Comparison of ENCODE assay signal across 20 mouse cellular contexts in genomic region chr6:18511886-18512285, GRCm38 (mm10). TPM values are rescaled to one million over a fixed set of nuclear protein-coding genes. Genes with fewer than 3 reads are reported as not detected.
DNase-seq lines count a peak whose midpoint lies in the region; ATAC-seq and TF ChIP-seq lines count a peak whose summit lies in the region.
"Had no signal": no experiment of that assay in that cellular context is flagged by ENCODE, and none has a peak within 500 bp of the region (broad histone marks: within the 10 kb centered on the region; RNA-seq: fewer than 3 reads in every experiment).

No protein-coding gene starts in this region.

- H3K4me2 ChIP-seq in hindbrain, embryonic 14.5 days (replicated peaks) = peak overlapping the region; percentile 68
- H3K4me2 ChIP-seq in hindbrain, embryonic 12.5 days (replicated peaks) = no peak overlapping the region
- peak overlapping the region; percentile 70 for H3K4me2 ChIP-seq in midbrain, embryonic 14.5 days (ENCODE audit: low read length)
- H3K4me2 ChIP-seq in midbrain, embryonic 11.5 days = no peak overlapping the region
- H3K4me2 ChIP-seq in hindbrain, postnatal 0 days (ENCODE audit: low read depth, low read length) = peak overlapping the region; percentile 64
- H3K4me2 ChIP-seq: liver, embryonic 13.5 days; lung, embryonic 15.5 days had no signal

- H3K4me1 ChIP-seq in hindbrain, embryonic 14.5 days (replicated peaks; ENCODE audit: control insufficient read depth, insufficient read depth, low read length) = peaks cover 19% of the 10 kb centered on the region; the same call in 1 of the 2 replicates
- H3K4me1 ChIP-seq in hindbrain, embryonic 12.5 days = peaks cover 10% of the 10 kb centered on the region
- H3K4me1 ChIP-seq in midbrain, embryonic 14.5 days (ENCODE audit: control insufficient read depth, insufficient read depth, low read length) = peaks cover 3% of the 10 kb centered on the region
- H3K4me1 ChIP-seq in midbrain, embryonic 11.5 days (ENCODE audit: control insufficient read depth, insufficient read depth, low read length) = no peaks in the 10 kb centered on the region; the same call in 1 of the 2 replicates
- peaks cover 4% of the 10 kb centered on the region; the same call in 1 of the 2 replicates for H3K4me1 ChIP-seq in hindbrain, postnatal 0 days (ENCODE audit: insufficient read depth, low read length)
- H3K4me1 ChIP-seq in olfactory bulb, adult 2 months (ENCODE audit: control insufficient read depth, insufficient read depth, low read length) = peaks cover 8% of the 10 kb centered on the region
- H3K4me1 ChIP-seq: liver, embryonic 13.5 days had no signal

- no peak for DNase-seq in hindbrain, embryonic 14.5 days (ENCODE audit: low spot score)
- DNase-seq in midbrain, embryonic 14.5 days = peak; percentile 9
- DNase-seq in midbrain, embryonic 11.5 days (ENCODE audit: low spot score, missing footprints) = no peak
- no peak for DNase-seq in hindbrain, postnatal 0 days (ENCODE audit: low spot score)
- DNase-seq in adrenal gland, postnatal 36 days = no peak
- DNase-seq: adrenal gland, postnatal 14 days; cerebellum, adult 9-11 months; gastrocnemius, postnatal 25 days; kidney, adult 8-10 months; kidney, postnatal 4 days; left cerebral cortex, postnatal 4 days; liver, embryonic 13.5 days; right cerebral cortex, adult 18-20 months; thymus, adult 2 months had no signal

- TF ChIP-seq CTCF in hindbrain, postnatal 0 days (IDR thresholded peaks at IDR 0.05; ENCODE audit: low read depth) = no peak
- no peak for TF ChIP-seq CTCF in olfactory bulb, adult 2 months (IDR thresholded peaks at IDR 0.05; ENCODE audit: insufficient read depth, low read depth, low read length)

- H3K9ac ChIP-seq in hindbrain, embryonic 14.5 days = no peak overlapping the region
- H3K9ac ChIP-seq in hindbrain, embryonic 12.5 days = no peak overlapping the region
- no peak overlapping the region for H3K9ac ChIP-seq in midbrain, embryonic 14.5 days (replicated peaks; ENCODE audit: low read length)
- H3K9ac ChIP-seq in midbrain, embryonic 11.5 days (ENCODE audit: low read length) = no peak overlapping the region
- H3K9ac ChIP-seq in hindbrain, postnatal 0 days (replicated peaks; ENCODE audit: low read length) = no peak overlapping the region
- H3K9ac ChIP-seq: liver, embryonic 13.5 days; lung, embryonic 15.5 days had no signal

- no peak overlapping the region for H3K27ac ChIP-seq in hindbrain, embryonic 14.5 days
- H3K27ac ChIP-seq in hindbrain, embryonic 12.5 days = no peak overlapping the region
- no peak overlapping the region for H3K27ac ChIP-seq in midbrain, embryonic 14.5 days (replicated peaks; ENCODE audit: low read depth, low read length)
- H3K27ac ChIP-seq in midbrain, embryonic 11.5 days (ENCODE audit: low read depth, low read length) = no peak overlapping the region
- no peak overlapping the region for H3K27ac ChIP-seq in hindbrain, postnatal 0 days
- 0 out of 2 replicates have a peak overlapping the region, but pooled peaks have one; percentile 35 for H3K27ac ChIP-seq in olfactory bulb, adult 2 months (ENCODE audit: insufficient read depth, low read depth, low read length)
- H3K27ac ChIP-seq: liver, embryonic 13.5 days; lung, embryonic 15.5 days had no signal

- H3K9me3 ChIP-seq in hindbrain, embryonic 14.5 days (ENCODE audit: control insufficient read depth, low read length) = no peaks in the 10 kb centered on the region
- H3K9me3 ChIP-seq in hindbrain, embryonic 12.5 days (replicated peaks) = no peaks in the 10 kb centered on the region
- no peaks in the 10 kb centered on the region for H3K9me3 ChIP-seq in midbrain, embryonic 14.5 days (ENCODE audit: control insufficient read depth, low read length)
- H3K9me3 ChIP-seq in midbrain, embryonic 11.5 days (ENCODE audit: control insufficient read depth, low read length) = no peaks in the 10 kb centered on the region
- no peaks in the 10 kb centered on the region for H3K9me3 ChIP-seq in hindbrain, postnatal 0 days (ENCODE audit: low read length)
- H3K9me3 ChIP-seq: liver, embryonic 13.5 days; lung, embryonic 15.5 days had no signal

- no peak for TF ChIP-seq POLR2A in olfactory bulb, adult 2 months (IDR thresholded peaks at IDR 0.05; ENCODE audit: insufficient read depth, low read depth, low read length)

- WGBS in hindbrain, embryonic 14.5 days = 68% methylated on average over 6 of the region's 6 CpGs
- WGBS in hindbrain, embryonic 12.5 days = 77% methylated on average over 6 of the region's 6 CpGs
- 68% methylated on average over 6 of the region's 6 CpGs for WGBS in midbrain, embryonic 14.5 days
- 83% methylated on average over 6 of the region's 6 CpGs for WGBS in midbrain, embryonic 11.5 days
- WGBS in hindbrain, postnatal 0 days = 54% methylated on average over 6 of the region's 6 CpGs
- WGBS in olfactory bulb, adult 2 months = 23% methylated on average over 6 of the region's 6 CpGs

- no peaks in the 10 kb centered on the region for H3K36me3 ChIP-seq in hindbrain, embryonic 14.5 days (replicated peaks; ENCODE audit: control insufficient read depth, insufficient read depth)
- no peaks in the 10 kb centered on the region for H3K36me3 ChIP-seq in hindbrain, embryonic 12.5 days
- H3K36me3 ChIP-seq in midbrain, embryonic 14.5 days (ENCODE audit: control insufficient read depth, insufficient read depth, low read length) = no peaks in the 10 kb centered on the region
- H3K36me3 ChIP-seq in midbrain, embryonic 11.5 days (ENCODE audit: control insufficient read depth, insufficient read depth, low read length) = no peaks in the 10 kb centered on the region
- no peaks in the 10 kb centered on the region for H3K36me3 ChIP-seq in hindbrain, postnatal 0 days (ENCODE audit: insufficient read depth, low read length)
- H3K36me3 ChIP-seq: liver, embryonic 13.5 days; lung, embryonic 15.5 days had no signal

- H3K27me3 ChIP-seq in hindbrain, embryonic 14.5 days (ENCODE audit: control insufficient read depth, insufficient read depth, low read length) = no peaks in the 10 kb centered on the region
- H3K27me3 ChIP-seq in hindbrain, embryonic 12.5 days = no peaks in the 10 kb centered on the region; the same call in 1 of the 2 replicates
- H3K27me3 ChIP-seq in midbrain, embryonic 14.5 days (ENCODE audit: control insufficient read depth, insufficient read depth, low read length) = no peaks in the 10 kb centered on the region
- H3K27me3 ChIP-seq in midbrain, embryonic 11.5 days (ENCODE audit: control insufficient read depth, insufficient read depth, low read length) = peaks cover 5% of the 10 kb centered on the region; the same call in 1 of the 2 replicates
- no peaks in the 10 kb centered on the region for H3K27me3 ChIP-seq in hindbrain, postnatal 0 days (ENCODE audit: insufficient read depth, low read length)

- no peak for ATAC-seq in hindbrain, embryonic 14.5 days (ENCODE audit: low FRiP score)
- no peak for ATAC-seq in hindbrain, embryonic 12.5 days (ENCODE audit: low FRiP score)
- no peak for ATAC-seq in midbrain, embryonic 14.5 days (ENCODE audit: low FRiP score, low TSS enrichment)
- no peak for ATAC-seq in midbrain, embryonic 11.5 days (ENCODE audit: low FRiP score)
- no peak for ATAC-seq in hindbrain, postnatal 0 days
- ATAC-seq: activated CD4-positive, CD25-positive, alpha-beta regulatory T cell, adult 4 months; Patski had no signal

- H3K4me3 ChIP-seq in hindbrain, embryonic 14.5 days (replicated peaks; ENCODE audit: low read length) = peak overlapping the region; percentile 4
- no peak overlapping the region for H3K4me3 ChIP-seq in hindbrain, embryonic 12.5 days
- H3K4me3 ChIP-seq in midbrain, embryonic 14.5 days (replicated peaks; ENCODE audit: low read depth, low read length) = no peak overlapping the region
- H3K4me3 ChIP-seq in midbrain, embryonic 11.5 days (ENCODE audit: low read depth, low read length) = no peak overlapping the region
- peak overlapping the region; percentile 20 for H3K4me3 ChIP-seq in hindbrain, postnatal 0 days (ENCODE audit: low read length)
- 0 out of 2 replicates have a peak overlapping the region, but pooled peaks have one; percentile 9 for H3K4me3 ChIP-seq in olfactory bulb, adult 2 months (ENCODE audit: insufficient read depth, low read depth, low read length)
- H3K4me3 ChIP-seq: liver, embryonic 13.5 days; lung, embryonic 15.5 days had no signal

RNA-seq across cellular contexts. Expression of gene Cttnbp2, which starts 2.8 kb away (rescaled TPM):
- polyA plus RNA-seq in hindbrain, embryonic 14.5 days (2014; fragmentation: Nextera tagmentation; extraction: Ambion mirVana) = 47.4 and 48.7 TPM in 2 replicates
- 36.7 and 40.0 TPM in 2 replicates for polyA plus RNA-seq in hindbrain, embryonic 12.5 days (2016; fragmentation: Nextera tagmentation; extraction: Ambion mirVana)
- polyA plus RNA-seq in midbrain, embryonic 14.5 days (2014; fragmentation: Nextera tagmentation; extraction: Ambion mirVana) = 37.9 and 51.8 TPM in 2 replicates
- polyA plus RNA-seq in midbrain, embryonic 11.5 days (2014; fragmentation: Nextera tagmentation; extraction: Ambion mirVana) = 13.6 and 14.8 TPM in 2 replicates
- 23.1 and 24.0 TPM in 2 replicates for total RNA-seq in hindbrain, postnatal 0 days (2014; rRNA removed)
- 30.8 and 37.6 TPM in 2 replicates for polyA plus RNA-seq in hindbrain, postnatal 0 days (2015; fragmentation: Nextera tagmentation; extraction: Ambion mirVana)
- 113 and 146 TPM in 2 replicates for polyA plus RNA-seq in olfactory bulb, adult 2 months (2012; ENCODE audit: insufficient read depth, insufficient read length, low replicate concordance, missing spikeins)
- total RNA-seq in adrenal gland, postnatal 36 days (2021) = 10 to 100 TPM; 69.7 to 80.3 TPM
- total RNA-seq: monocyte, adult 5-6 weeks had no signal
- polyA plus RNA-seq: activated CD4-positive, CD25-positive, alpha-beta regulatory T cell, adult 4 months had no signal

Comparison
In these comparisons a context has a peak if more than half of its experiments do, and no peak if none do; other contexts are left out.
1. H3K4me2 ChIP-seq: peak in hindbrain, embryonic 14.5 days (single experiment), midbrain, embryonic 14.5 days (single experiment) and hindbrain, postnatal 0 days (single experiment); none in hindbrain, embryonic 12.5 days (single experiment) and midbrain, embryonic 11.5 days (single experiment).
2. H3K4me3 ChIP-seq: peak in hindbrain, embryonic 14.5 days (single experiment), hindbrain, postnatal 0 days (single experiment) and olfactory bulb, adult 2 months (single experiment); none in hindbrain, embryonic 12.5 days (single experiment), midbrain, embryonic 14.5 days (single experiment) and midbrain, embryonic 11.5 days (single experiment).